Mouse (Mus musculus): ENCODE data around the gene Srd5a2. TPM values are rescaled to one million over a fixed set of nuclear protein-coding genes. Genes with fewer than 3 reads are reported as not detected.
A peak's percentile ranks its signal among the peaks of the same experiment; 100 is the strongest.
"Not testable (repeated sequence)": the region's sequence is repeated elsewhere in the genome, so short reads cannot be mapped to it uniquely, and the experiment has no call there.

Srd5a2 gene
- polyA plus RNA-seq (2014; fragmentation: Nextera tagmentation; extraction: Ambion mirVana), result not detected in 2 replicates

DNA sequence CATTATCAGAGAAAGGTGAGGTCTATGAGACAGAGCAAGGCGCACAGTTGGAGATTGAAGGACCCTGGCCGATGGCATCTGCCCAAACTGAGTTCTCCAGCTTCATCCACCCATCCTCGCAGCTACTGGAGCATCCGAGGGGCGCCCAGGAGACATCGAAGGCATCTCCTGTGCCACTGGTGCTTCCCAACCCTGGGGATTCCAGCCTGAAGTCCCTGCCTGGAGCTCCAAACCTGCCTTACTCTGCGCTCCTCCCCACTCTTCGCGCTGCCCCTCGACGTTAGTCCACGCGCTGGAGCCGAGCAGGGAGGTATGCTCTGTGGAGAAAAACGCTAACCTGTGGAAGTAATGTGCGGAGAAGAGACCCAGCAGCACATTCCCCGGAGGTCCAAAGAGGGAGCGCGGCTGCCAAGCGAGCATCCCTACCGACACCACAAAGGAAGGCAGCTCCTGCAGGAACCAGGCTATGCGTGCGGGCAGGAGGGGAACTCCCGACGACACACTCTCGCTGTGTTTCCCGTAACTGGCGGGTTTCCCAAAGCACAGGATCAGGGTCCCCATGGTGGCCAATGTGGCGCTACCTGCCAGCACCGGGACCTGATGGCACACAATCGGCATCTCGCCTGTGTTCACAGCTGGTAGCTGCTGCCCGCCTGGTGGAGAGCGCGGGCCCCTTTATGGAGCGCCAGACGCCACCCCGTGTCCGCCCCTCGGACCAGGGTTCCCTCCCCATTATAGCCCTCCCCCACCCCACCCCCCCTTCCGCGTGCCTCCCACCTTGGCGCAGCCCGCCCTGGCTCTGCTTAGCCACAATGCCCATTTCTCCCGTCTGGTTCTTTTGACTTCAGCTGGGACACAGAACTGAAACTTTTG, at the start of gene Srd5a2:
Gene Srd5a2, minus strand, starts transcription at position 707 of the 873 bp plus-strand sequence.
- Histone ChIP-seq H3K4me2 (peak within 1 kb of the TSS; percentile 27; the same call in 1 of the 2 replicates), H3K4me3 (ENCODE audit: low read depth, low read length) (peak within 1 kb of the TSS; percentile 14; the same call in 1 of the 2 replicates), H3K36me3 (ENCODE audit: control insufficient read depth, insufficient read depth, low read length) (no peaks in the 10 kb centered on the region), H3K27ac (ENCODE audit: low read depth, low read length) (no peak within 1 kb of the TSS), H3K4me1 (replicated peaks; ENCODE audit: control insufficient read depth, insufficient read depth, low read length) (no peaks in the 10 kb centered on the region), H3K9ac (ENCODE audit: low read depth, low read length) (no peak within 1 kb of the TSS), H3K27me3 (replicated peaks; ENCODE audit: control insufficient read depth, insufficient read depth, low read length) (peaks cover 47% of the 10 kb centered on the region), H3K9me3 (ENCODE audit: control insufficient read depth, low read length) (no peaks in the 10 kb centered on the region)
- no peak for DNase-seq (ENCODE audit: low spot score)
- 3% methylated on average over 45 of the region's 45 CpGs for WGBS
- ATAC-seq (replicated peaks; ENCODE audit: low FRiP score), result no peak

DNA sequence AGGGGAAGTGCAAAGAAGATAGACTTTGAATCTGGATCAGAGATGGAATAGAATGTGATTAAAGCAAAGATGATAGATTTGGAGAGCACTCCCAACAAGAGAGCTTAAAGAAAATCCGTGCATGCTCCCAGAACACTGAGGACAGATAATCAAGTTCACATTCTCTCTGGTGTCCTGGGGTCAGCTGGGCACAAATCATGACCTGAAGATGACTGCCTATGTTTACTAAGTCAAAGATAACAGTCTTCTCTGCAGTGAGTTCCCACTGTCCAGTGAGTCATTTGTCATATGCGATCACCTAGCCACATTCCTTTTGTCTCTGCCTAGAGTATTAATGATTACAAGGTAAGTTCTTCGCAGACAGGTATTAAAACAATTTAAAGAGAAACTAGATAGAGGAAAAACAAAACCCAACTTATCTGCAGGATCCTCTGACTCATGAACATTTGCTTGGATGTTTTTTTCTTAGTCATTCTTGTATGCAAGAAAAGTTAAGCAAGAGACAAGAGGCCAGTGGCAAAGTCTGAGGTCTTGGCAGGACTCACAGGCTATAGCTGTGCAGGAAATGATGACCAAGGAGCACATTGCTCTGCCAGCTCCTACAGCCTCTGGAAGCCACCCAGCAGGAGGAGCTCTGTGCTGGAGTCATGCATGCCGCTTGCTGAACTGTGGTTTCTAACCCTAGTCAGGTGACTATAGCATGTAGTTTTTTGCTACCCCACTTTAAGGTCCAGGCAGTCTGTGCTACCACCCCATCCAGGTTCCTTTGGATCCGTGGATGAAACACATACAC, 41.4 kb upstream of the Srd5a2 start:
- Histone ChIP-seq H3K4me1 (replicated peaks; ENCODE audit: control insufficient read depth, insufficient read depth, low read length) (no peaks in the 10 kb centered on the region), H3K36me3 (ENCODE audit: control insufficient read depth, insufficient read depth, low read length) (no peaks in the 10 kb centered on the region), H3K4me2 (no peak overlapping the region), H3K27me3 (replicated peaks; ENCODE audit: control insufficient read depth, insufficient read depth, low read length) (no peaks in the 10 kb centered on the region), H3K27ac (ENCODE audit: low read depth, low read length) (no peak overlapping the region), H3K4me3 (ENCODE audit: low read depth, low read length) (no peak overlapping the region), H3K9ac (ENCODE audit: low read depth, low read length) (no peak overlapping the region), H3K9me3 (ENCODE audit: control insufficient read depth, low read length) (no peaks in the 10 kb centered on the region)
- no peak for DNase-seq (ENCODE audit: low spot score)
- no peak for ATAC-seq (replicated peaks; ENCODE audit: low FRiP score)
- WGBS, result 60% methylated on average over 5 of the region's 5 CpGs

DNA sequence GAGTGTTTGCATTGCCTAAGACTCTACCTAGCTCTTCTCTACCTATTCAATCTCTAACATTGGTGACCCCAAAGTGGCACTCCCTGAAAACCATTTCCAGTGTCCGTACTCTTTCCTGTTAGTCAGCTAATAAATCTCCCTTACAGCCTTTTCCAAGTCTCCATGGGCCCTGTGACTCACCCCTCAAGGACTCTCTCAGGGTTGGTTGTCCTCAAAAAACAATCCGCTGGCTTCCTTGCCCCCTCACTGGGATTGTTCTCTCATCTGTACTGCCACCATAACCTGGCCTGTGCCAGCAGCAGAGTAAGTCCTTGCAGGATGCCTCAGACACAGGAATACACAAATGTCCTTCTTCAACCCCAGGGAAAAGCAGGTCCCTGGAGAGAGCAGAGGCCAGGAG, 40.3 kb upstream of the Srd5a2 start:
- H3K27me3 ChIP-seq (replicated peaks; ENCODE audit: control insufficient read depth, insufficient read depth, low read length), result no peaks in the 10 kb centered on the region

DNA sequence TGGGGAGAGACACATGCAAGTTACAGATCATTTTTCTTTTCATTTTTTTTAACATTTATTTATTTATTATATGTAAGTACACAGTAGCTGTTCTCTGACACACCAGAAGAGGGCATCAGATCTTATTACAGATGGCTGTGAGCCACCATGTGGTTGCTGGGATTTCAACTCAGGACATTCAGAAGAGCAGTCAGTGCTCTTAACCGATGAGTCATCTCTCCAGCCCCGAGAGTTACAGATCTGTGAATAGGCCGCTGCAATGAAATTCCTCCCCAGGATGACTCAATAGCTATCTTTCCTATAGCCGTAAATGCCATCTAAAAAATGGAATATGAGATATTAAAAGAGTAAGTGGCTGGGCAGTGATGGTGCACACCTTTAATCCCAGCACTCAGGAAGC, 35.7 kb upstream of the Srd5a2 start:
- no peak overlapping the region for H3K9ac ChIP-seq (ENCODE audit: low read depth, low read length)
- DNase-seq (ENCODE audit: low spot score), result no peak
- H3K4me1 ChIP-seq (replicated peaks; ENCODE audit: control insufficient read depth, insufficient read depth, low read length), result no peaks in the 10 kb centered on the region
- H3K4me3 ChIP-seq (ENCODE audit: low read depth, low read length), result no peak overlapping the region
- no peaks in the 10 kb centered on the region for H3K27me3 ChIP-seq (replicated peaks; ENCODE audit: control insufficient read depth, insufficient read depth, low read length)
- WGBS, result 83% methylated on average over 4 of the region's 4 CpGs
- no peaks in the 10 kb centered on the region for H3K36me3 ChIP-seq (ENCODE audit: control insufficient read depth, insufficient read depth, low read length)
- H3K27ac ChIP-seq (ENCODE audit: low read depth, low read length), result no peak overlapping the region
- H3K9me3 ChIP-seq (ENCODE audit: control insufficient read depth, low read length), result no peaks in the 10 kb centered on the region
- H3K4me2 ChIP-seq, result no peak overlapping the region
- ATAC-seq (replicated peaks; ENCODE audit: low FRiP score), result no peak

More for the DNA sequence above, 40.3 kb upstream of the Srd5a2 start:
- DNase-seq (ENCODE audit: low spot score) (no peak), ATAC-seq (replicated peaks; ENCODE audit: low FRiP score) (no peak)
- no peak overlapping the region for H3K9ac ChIP-seq (ENCODE audit: low read depth, low read length)
- no peaks in the 10 kb centered on the region for H3K4me1 ChIP-seq (replicated peaks; ENCODE audit: control insufficient read depth, insufficient read depth, low read length)
- no peak overlapping the region for H3K4me3 ChIP-seq (ENCODE audit: low read depth, low read length)
- H3K9me3 ChIP-seq (ENCODE audit: control insufficient read depth, low read length), result no peaks in the 10 kb centered on the region
- H3K27ac ChIP-seq (ENCODE audit: low read depth, low read length), result no peak overlapping the region
- no peak overlapping the region for H3K4me2 ChIP-seq
- WGBS, result 72% methylated on average over 2 of the region's 2 CpGs
- no peaks in the 10 kb centered on the region for H3K36me3 ChIP-seq (ENCODE audit: control insufficient read depth, insufficient read depth, low read length)

DNA sequence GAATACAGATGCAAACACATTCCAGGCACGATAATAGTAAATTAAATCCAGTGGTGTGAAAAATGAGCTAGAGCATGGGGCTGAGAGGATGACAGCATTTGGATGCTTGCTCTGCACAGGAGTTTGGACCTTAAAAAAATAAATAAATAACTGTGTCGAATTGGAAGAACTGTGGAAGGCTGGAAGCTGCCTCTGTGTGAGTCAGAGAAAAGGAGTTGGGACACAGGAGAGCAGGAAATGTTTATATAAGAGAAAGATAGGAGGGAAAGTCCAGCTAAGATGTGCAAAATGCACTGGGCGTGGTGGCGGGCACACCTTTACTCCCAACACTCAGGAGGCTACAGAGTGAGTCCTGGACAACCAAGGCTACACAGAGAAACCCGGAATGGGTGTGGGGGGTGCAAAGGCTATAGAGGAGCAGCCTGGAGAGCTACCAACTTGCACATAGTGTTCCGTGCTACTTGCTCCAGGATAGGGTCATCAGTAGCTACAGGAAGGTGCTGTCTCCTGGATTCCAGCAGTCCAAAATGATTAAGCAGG, 32.4 kb upstream of the Srd5a2 start:
- no peak for ATAC-seq (replicated peaks; ENCODE audit: low FRiP score)
- H3K27ac ChIP-seq (ENCODE audit: low read depth, low read length), result no peak overlapping the region
- no peaks in the 10 kb centered on the region for H3K36me3 ChIP-seq (ENCODE audit: control insufficient read depth, insufficient read depth, low read length)
- DNase-seq (ENCODE audit: low spot score), result no peak
- no peaks in the 10 kb centered on the region for H3K9me3 ChIP-seq (ENCODE audit: control insufficient read depth, low read length)
- whole genome bisulfite sequencing, result 79% methylated on average over 6 of the region's 6 CpGs
- no peak overlapping the region for H3K9ac ChIP-seq (ENCODE audit: low read depth, low read length)
- H3K4me1 ChIP-seq (replicated peaks; ENCODE audit: control insufficient read depth, insufficient read depth, low read length), result no peaks in the 10 kb centered on the region
- H3K4me2 ChIP-seq, result no peak overlapping the region
- H3K27me3 ChIP-seq (replicated peaks; ENCODE audit: control insufficient read depth, insufficient read depth, low read length), result no peaks in the 10 kb centered on the region
- no peak overlapping the region for H3K4me3 ChIP-seq (ENCODE audit: low read depth, low read length)

DNA sequence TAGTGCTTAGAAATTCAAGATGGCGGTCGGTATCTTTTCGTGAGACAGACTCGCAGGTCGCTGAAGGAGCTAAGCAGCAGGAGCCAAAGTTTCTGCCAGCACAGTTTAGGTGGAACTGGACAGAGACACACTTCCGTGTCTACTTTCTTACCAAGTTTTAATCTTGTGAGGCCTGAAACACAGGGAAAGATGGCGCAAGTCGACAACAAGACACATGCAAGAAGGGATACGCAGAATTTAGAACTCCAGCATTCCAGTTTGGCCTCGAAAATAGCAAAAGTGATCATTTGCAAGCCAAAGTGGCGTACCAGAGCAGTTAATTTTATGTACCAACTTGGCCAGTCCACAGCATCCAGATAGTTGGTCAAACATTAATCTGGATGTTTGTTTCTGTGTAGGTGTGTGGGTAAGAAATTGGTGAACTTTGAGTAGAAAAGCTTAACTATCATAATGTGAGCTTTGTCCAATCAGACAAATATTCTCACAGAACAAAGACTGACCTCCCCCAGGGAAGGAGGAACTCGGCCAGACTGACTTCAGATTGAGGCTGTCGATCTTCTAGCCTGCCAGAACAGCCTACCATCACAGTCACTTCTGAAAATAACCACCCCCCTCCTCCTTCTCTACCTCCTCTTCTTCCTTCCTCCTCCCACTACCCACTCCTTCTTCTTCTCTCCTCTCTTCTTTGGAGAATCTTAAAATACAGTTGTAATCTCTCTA, 31.2 kb upstream of the Srd5a2 start:
- Histone ChIP-seq H3K9ac (ENCODE audit: low read depth, low read length) (no peak overlapping the region), H3K36me3 (ENCODE audit: control insufficient read depth, insufficient read depth, low read length) (no peaks in the 10 kb centered on the region), H3K4me3 (ENCODE audit: low read depth, low read length) (no peak overlapping the region), H3K4me1 (replicated peaks; ENCODE audit: control insufficient read depth, insufficient read depth, low read length) (no peaks in the 10 kb centered on the region), H3K4me2 (no peak overlapping the region), H3K27me3 (replicated peaks; ENCODE audit: control insufficient read depth, insufficient read depth, low read length) (no peaks in the 10 kb centered on the region), H3K9me3 (ENCODE audit: control insufficient read depth, low read length) (no peaks in the 10 kb centered on the region), H3K27ac (ENCODE audit: low read depth, low read length) (no peak overlapping the region)
- DNase-seq (ENCODE audit: low spot score) (no peak), ATAC-seq (replicated peaks; ENCODE audit: low FRiP score) (no peak)
- WGBS, result 77% methylated on average over 13 of the region's 13 CpGs

DNA sequence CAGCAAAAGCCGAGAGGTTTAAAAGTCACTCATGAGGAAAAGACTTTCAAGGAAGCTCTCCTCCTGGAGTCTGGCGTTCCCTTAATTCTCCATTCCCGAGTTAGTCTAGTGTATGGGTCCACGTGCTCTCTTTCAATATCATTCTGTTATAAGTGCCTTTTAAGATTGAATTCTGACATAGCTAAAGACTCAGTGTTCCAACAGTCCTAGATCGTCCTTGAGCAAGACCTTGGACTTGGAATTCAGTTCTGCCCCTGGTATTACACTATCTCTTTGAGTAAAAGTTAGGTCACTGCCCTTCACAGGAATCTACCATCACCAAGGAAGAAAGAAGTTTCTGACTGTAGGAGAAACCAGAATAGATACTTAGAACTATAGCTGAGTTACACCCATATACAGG, 25.4 kb upstream of the Srd5a2 start:
- not testable (repeated sequence) for H3K9me3 ChIP-seq (ENCODE audit: control insufficient read depth, low read length); H3K36me3 ChIP-seq (ENCODE audit: control insufficient read depth, insufficient read depth, low read length); H3K4me1 ChIP-seq (replicated peaks; ENCODE audit: control insufficient read depth, insufficient read depth, low read length); ATAC-seq (replicated peaks; ENCODE audit: low FRiP score); DNase-seq (ENCODE audit: low spot score); H3K27ac ChIP-seq (ENCODE audit: low read depth, low read length); H3K4me3 ChIP-seq (ENCODE audit: low read depth, low read length); H3K9ac ChIP-seq (ENCODE audit: low read depth, low read length); H3K4me2 ChIP-seq; H3K27me3 ChIP-seq (replicated peaks; ENCODE audit: control insufficient read depth, insufficient read depth, low read length)
- 81% methylated on average over 5 of the region's 5 CpGs for WGBS

DNA sequence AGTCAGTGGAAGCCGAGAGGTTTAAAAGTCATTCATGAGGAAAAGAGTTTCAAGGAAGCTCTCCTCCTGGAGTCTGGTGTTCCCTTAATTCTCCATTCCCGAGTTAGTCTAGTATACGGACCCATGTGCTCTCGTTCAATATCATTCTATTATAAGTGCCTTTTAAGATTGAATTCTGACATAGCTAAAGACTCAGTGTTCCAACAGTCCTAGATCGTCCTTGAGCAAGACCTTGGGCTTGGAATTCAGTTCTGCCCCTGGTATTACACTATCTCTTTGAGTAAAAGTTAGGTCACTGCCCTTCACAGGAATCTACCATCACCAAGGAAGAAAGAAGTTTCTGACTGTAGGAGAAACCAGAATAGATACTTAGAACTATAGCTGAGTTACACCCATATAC, 15.0 kb upstream of the Srd5a2 start:
- WGBS, result 85% methylated on average over 5 of the region's 5 CpGs
- not testable (repeated sequence) for ATAC-seq (replicated peaks; ENCODE audit: low FRiP score)

More for the DNA sequence above, 15.0 kb upstream of the Srd5a2 start:
- not testable (repeated sequence) for H3K9me3 ChIP-seq (ENCODE audit: control insufficient read depth, low read length); H3K36me3 ChIP-seq (ENCODE audit: control insufficient read depth, insufficient read depth, low read length); H3K4me3 ChIP-seq (ENCODE audit: low read depth, low read length); H3K4me2 ChIP-seq; H3K4me1 ChIP-seq (replicated peaks; ENCODE audit: control insufficient read depth, insufficient read depth, low read length); H3K27ac ChIP-seq (ENCODE audit: low read depth, low read length); DNase-seq (ENCODE audit: low spot score); H3K9ac ChIP-seq (ENCODE audit: low read depth, low read length); H3K27me3 ChIP-seq (replicated peaks; ENCODE audit: control insufficient read depth, insufficient read depth, low read length)

Measured in liver, embryonic 11.5 days (tissue).